Mouse (Mus musculus): ENCODE data around the gene Snx1. TPM values are rescaled to one million over a fixed set of nuclear protein-coding genes. Genes with fewer than 3 reads are reported as not detected.

Gene Snx1
- total and polyA plus RNA-seq, 3 experiments, result 83.9 to 189 (median 113) TPM

- Histone ChIP-seq H3K9ac (ENCODE audit: control insufficient read depth, low read depth, low read length, poor library complexity, severe bottlenecking) (no peak overlapping the region), H3K4me3 (ENCODE audit: control insufficient read depth in 1 of 2, insufficient read depth in 1 of 2, low read depth in 2 of 2, low read length in 2 of 2) (no peak overlapping the region), H3K9me3 (replicated peaks; ENCODE audit: insufficient read depth, low read length) (no peaks in the 10 kb centered on the region), H3K27ac (ENCODE audit: control insufficient read depth, low read depth, low read length) (no peak overlapping the region), H3K36me3 (ENCODE audit: control insufficient read depth in 1 of 2, insufficient read depth in 2 of 2, low read length in 2 of 2) (peaks cover 0 to 21% of the 10 kb centered on the region in 2 experiments; a peak in 2 of 4 replicates), H3K4me1 (ENCODE audit: control insufficient read depth in 1 of 2, insufficient read depth in 2 of 2, low read length in 2 of 2) (no peaks in the 10 kb centered on the region), H3K79me2 (ENCODE audit: control insufficient read depth, insufficient read depth, low read length, poor library complexity) (no peaks in the 10 kb centered on the region), H3K27me3 (ENCODE audit: control insufficient read depth in 1 of 2, insufficient read depth in 2 of 2, low read length in 2 of 2) (no peaks in the 10 kb centered on the region)
- no peak for DNase-seq (ENCODE audit: low read depth, low spot score)
- no peak for TF ChIP-seq E2F4 (IDR thresholded peaks at IDR 0.05; ENCODE audit: borderline replicate concordance, low read depth, low read length)
- no peak for TF ChIP-seq MXI1 (IDR thresholded peaks at IDR 0.05; ENCODE audit: low read depth, low read length)
- no peak for TF ChIP-seq MAZ (IDR thresholded peaks at IDR 0.05; ENCODE audit: low read depth, low read length)
- TF ChIP-seq UBTF (IDR thresholded peaks at IDR 0.05; ENCODE audit: borderline replicate concordance, insufficient read depth, low read depth, low read length), result no peak
- no peak for TF ChIP-seq MAX (IDR thresholded peaks at IDR 0.05; ENCODE audit: low read length)
These were observed 23.7 kb downstream of the Snx1 start for GRCm38 (mm10) chr9:66102668-66103067.

- Histone ChIP-seq H3K79me2 (ENCODE audit: control insufficient read depth, insufficient read depth, low read length, poor library complexity) (no peaks in the 10 kb centered on the region), H3K9me3 (replicated peaks; ENCODE audit: insufficient read depth, low read length) (no peaks in the 10 kb centered on the region), H3K36me3 (ENCODE audit: control insufficient read depth in 1 of 2, insufficient read depth in 2 of 2, low read length in 2 of 2) (peaks cover 0 to 25% of the 10 kb centered on the region in 2 experiments; a peak in 2 of 4 replicates), H3K4me1 (ENCODE audit: control insufficient read depth in 1 of 2, insufficient read depth in 2 of 2, low read length in 2 of 2) (no peaks in the 10 kb centered on the region), H3K4me3 (ENCODE audit: control insufficient read depth in 1 of 2, insufficient read depth in 1 of 2, low read depth in 2 of 2, low read length in 2 of 2) (no peak overlapping the region), H3K9ac (ENCODE audit: control insufficient read depth, low read depth, low read length, poor library complexity, severe bottlenecking) (no peak overlapping the region), H3K27ac (ENCODE audit: control insufficient read depth, low read depth, low read length) (no peak overlapping the region), H3K27me3 (ENCODE audit: control insufficient read depth in 1 of 2, insufficient read depth in 2 of 2, low read length in 2 of 2) (no peaks in the 10 kb centered on the region)
- DNase-seq (ENCODE audit: low read depth, low spot score), result no peak
- TF ChIP-seq UBTF (IDR thresholded peaks at IDR 0.05; ENCODE audit: borderline replicate concordance, insufficient read depth, low read depth, low read length) (no peak), USF2 (IDR thresholded peaks at IDR 0.05; ENCODE audit: borderline replicate concordance in 1 of 2, insufficient read depth in 1 of 2, low read depth in 1 of 2, low read length in 2 of 2) (no peak), ZMIZ1 (IDR thresholded peaks at IDR 0.05; ENCODE audit: low read depth, low read length) (no peak), GABPA (IDR thresholded peaks at IDR 0.05; ENCODE audit: low read depth, low read length) (no peak), USF1 (IDR thresholded peaks at IDR 0.05; ENCODE audit: low read depth, low read length) (no peak), SMC3 (IDR thresholded peaks at IDR 0.05; ENCODE audit: low read depth, low read length) (no peak), MAZ (IDR thresholded peaks at IDR 0.05; ENCODE audit: low read depth, low read length) (no peak), RAD21 (IDR thresholded peaks at IDR 0.05; ENCODE audit: low read depth, low read length) (no peak), NELFE (IDR thresholded peaks at IDR 0.05; ENCODE audit: low read depth, low read length) (no peak), ZKSCAN1 (IDR thresholded peaks at IDR 0.05; ENCODE audit: low read depth, low read length) (no peak), MAX (IDR thresholded peaks at IDR 0.05; ENCODE audit: low read length) (no peak), E2F4 (IDR thresholded peaks at IDR 0.05; ENCODE audit: borderline replicate concordance, low read depth, low read length) (no peak)
These were observed 24.8 kb downstream of the Snx1 start for GRCm38 (mm10) chr9:66101577-66101976.

- peaks cover 0 to 21% of the 10 kb centered on the region in 2 experiments; a peak in 2 of 4 replicates for H3K36me3 ChIP-seq (ENCODE audit: control insufficient read depth in 1 of 2, insufficient read depth in 2 of 2, low read length in 2 of 2)
- H3K4me3 ChIP-seq (ENCODE audit: control insufficient read depth in 1 of 2, insufficient read depth in 1 of 2, low read depth in 2 of 2, low read length in 2 of 2), result no peak overlapping the region
- H3K9ac ChIP-seq (ENCODE audit: control insufficient read depth, low read depth, low read length, poor library complexity, severe bottlenecking), result no peak overlapping the region
- H3K4me1 ChIP-seq (ENCODE audit: control insufficient read depth in 1 of 2, insufficient read depth in 2 of 2, low read length in 2 of 2), result no peaks in the 10 kb centered on the region
- H3K27ac ChIP-seq (ENCODE audit: control insufficient read depth, low read depth, low read length), result no peak overlapping the region
- H3K9me3 ChIP-seq (replicated peaks; ENCODE audit: insufficient read depth, low read length), result no peaks in the 10 kb centered on the region
- no peak for DNase-seq (ENCODE audit: low read depth, low spot score)
- no peaks in the 10 kb centered on the region for H3K27me3 ChIP-seq (ENCODE audit: control insufficient read depth in 1 of 2, insufficient read depth in 2 of 2, low read length in 2 of 2)
- H3K79me2 ChIP-seq (ENCODE audit: control insufficient read depth, insufficient read depth, low read length, poor library complexity), result no peaks in the 10 kb centered on the region
- TF ChIP-seq NELFE (IDR thresholded peaks at IDR 0.05; ENCODE audit: low read depth, low read length), result no peak
- TF ChIP-seq UBTF (IDR thresholded peaks at IDR 0.05; ENCODE audit: borderline replicate concordance, insufficient read depth, low read depth, low read length), result no peak
- TF ChIP-seq ZC3H11A (IDR thresholded peaks at IDR 0.05; ENCODE audit: low read depth, low read length), result no peak
- no peak for TF ChIP-seq POLR2AphosphoS5 (IDR thresholded peaks at IDR 0.05; ENCODE audit: borderline replicate concordance, low read depth, low read length)
- TF ChIP-seq GABPA (IDR thresholded peaks at IDR 0.05; ENCODE audit: low read depth, low read length), result no peak
- TF ChIP-seq EP300 (IDR thresholded peaks at IDR 0.05; ENCODE audit: low read depth in 1 of 2, low read length in 2 of 2), result no peak
- no peak for TF ChIP-seq E2F4 (IDR thresholded peaks at IDR 0.05; ENCODE audit: borderline replicate concordance, low read depth, low read length)
- TF ChIP-seq MEF2A (IDR thresholded peaks at IDR 0.05; ENCODE audit: extremely low read depth, insufficient replicate concordance, low read depth, low read length, poor library complexity, severe bottlenecking), result no peak
- TF ChIP-seq RCOR1 (IDR thresholded peaks at IDR 0.05; ENCODE audit: low read depth, low read length), result no peak
- no peak for TF ChIP-seq NRF1 (IDR thresholded peaks at IDR 0.05; ENCODE audit: insufficient read depth, low read depth, low read length, poor library complexity, severe bottlenecking)
- TF ChIP-seq HCFC1 (IDR thresholded peaks at IDR 0.05; ENCODE audit: low read depth, low read length), result no peak
- no peak for TF ChIP-seq MYB (IDR thresholded peaks at IDR 0.05; ENCODE audit: low read depth, low read length)
- no peak for TF ChIP-seq MAZ (IDR thresholded peaks at IDR 0.05; ENCODE audit: low read depth, low read length)
- no peak for TF ChIP-seq ZMIZ1 (IDR thresholded peaks at IDR 0.05; ENCODE audit: low read depth, low read length)
- no peak for TF ChIP-seq POLR2A (IDR thresholded peaks at IDR 0.05; ENCODE audit: control insufficient read depth in 1 of 2, insufficient read depth in 1 of 2, low read depth in 1 of 2, low read length in 2 of 2, poor library complexity in 1 of 2)
- no peak for TF ChIP-seq TAL1 (IDR thresholded peaks at IDR 0.05; ENCODE audit: low read length)
These were observed 33.7 kb downstream of the Snx1 start for GRCm38 (mm10) chr9:66092664-66093063.
